In the genomic region with DNA sequence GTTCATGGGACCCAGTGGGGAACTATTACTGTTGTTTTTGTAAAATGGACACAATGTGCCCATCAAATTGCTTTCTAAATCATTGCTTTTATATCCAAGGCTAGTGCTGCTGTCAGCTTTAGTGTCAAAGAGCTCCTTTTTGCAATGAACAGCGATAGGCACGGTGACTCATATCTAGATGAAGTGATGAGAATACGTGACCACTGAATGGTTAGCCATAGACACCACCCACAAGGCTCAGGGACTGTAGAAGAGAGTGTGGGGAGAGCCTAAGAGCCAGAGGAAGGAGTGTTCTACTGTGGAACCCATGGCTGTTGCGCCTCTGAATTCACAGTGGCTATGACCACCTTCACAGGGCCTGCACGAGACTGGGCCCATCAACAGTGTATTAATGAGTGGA, we compare ENCODE assay signal across 33 mouse cellular contexts. TPM values are rescaled to one million over a fixed set of nuclear protein-coding genes. Genes with fewer than 3 reads are reported as not detected.
DNase-seq lines count a peak whose midpoint lies in the region; ATAC-seq and TF ChIP-seq lines count a peak whose summit lies in the region.
"Had no signal": no experiment of that assay in that cellular context is flagged by ENCODE, and none has a peak within 500 bp of the region (broad histone marks: within the 10 kb centered on the region; RNA-seq: fewer than 3 reads in every experiment).

No protein-coding gene starts in this region.

- peak overlapping the region; percentile 61 for H3K27ac ChIP-seq in bone marrow macrophage, adult 2 months (ENCODE audit: insufficient read depth, low read depth, low read length)
- no peak overlapping the region for H3K27ac ChIP-seq in cerebellum, adult 2 months (ENCODE audit: insufficient read depth, low read length)
- H3K27ac ChIP-seq: embryonic facial prominence, embryonic 12.5 days; embryonic facial prominence, embryonic 15.5 days; heart, adult 2 months; heart, embryonic 10.5 days; heart, embryonic 13.5 days; hindbrain, embryonic 12.5 days; hindbrain, embryonic 15.5 days; intestine, embryonic 15.5 days had no signal

- 97% methylated on average over 5 of the region's 5 CpGs for WGBS in cerebellum, adult 2 months

- no peak overlapping the region for H3K4me3 ChIP-seq in bone marrow macrophage, adult 2 months (ENCODE audit: insufficient read depth, low read length)
- no peak overlapping the region for H3K4me3 ChIP-seq in cerebellum, adult 2 months (replicated peaks; ENCODE audit: insufficient read depth, low read depth, low read length)
- H3K4me3 ChIP-seq: embryonic facial prominence, embryonic 12.5 days; embryonic facial prominence, embryonic 15.5 days; heart, adult 2 months; heart, embryonic 10.5 days; heart, embryonic 13.5 days; hindbrain, embryonic 12.5 days; hindbrain, embryonic 15.5 days; intestine, embryonic 15.5 days had no signal

- peak; percentile 36 for DNase-seq in heart, adult 11 months
- DNase-seq in heart, postnatal 4 days, result no peak
- no peak for DNase-seq in frontal cortex, postnatal 25 days (ENCODE audit: low spot score in 2 of 2)
- no peak for DNase-seq in adrenal gland, adult 8-10 months
- DNase-seq in cerebellum, adult 2 months, result no peak
- DNase-seq in lung, postnatal 10 days, result no peak
- DNase-seq: adrenal gland, postnatal 14 days; cerebellum, adult 18-20 months; cerebellum, adult 9-11 months; cerebellum, postnatal 25 days; forebrain, postnatal 0 days; gastrocnemius, postnatal 25 days; heart, adult 2 months; heart, postnatal 14 days; kidney, adult 11 months had no signal

- no peaks in the 10 kb centered on the region for H3K27me3 ChIP-seq in cerebellum, adult 2 months (ENCODE audit: control insufficient read depth, insufficient read depth, low read length)
- H3K27me3 ChIP-seq: embryonic facial prominence, embryonic 12.5 days; embryonic facial prominence, embryonic 15.5 days; heart, embryonic 13.5 days; hindbrain, embryonic 12.5 days; hindbrain, embryonic 15.5 days; intestine, embryonic 15.5 days; Patski had no signal

- ATAC-seq in CD4-positive, CD25-positive, alpha-beta regulatory T cell, adult 4 months, result peak; percentile 58
- ATAC-seq: forebrain, embryonic 14.5 days; forebrain, postnatal 0 days; intestine, embryonic 15.5 days; Patski had no signal

- no peak for TF ChIP-seq CTCF in bone marrow macrophage, adult 2 months (IDR thresholded peaks at IDR 0.05; ENCODE audit: low read depth, low read length)
- no peak for TF ChIP-seq CTCF in cerebellum, adult 2 months (IDR thresholded peaks at IDR 0.05; ENCODE audit: borderline replicate concordance, insufficient read depth, low read depth, low read length)

- H3K4me1 ChIP-seq in bone marrow macrophage, adult 2 months (ENCODE audit: control insufficient read depth, insufficient read depth, low read length), result peaks cover 35% of the 10 kb centered on the region
- no peaks in the 10 kb centered on the region for H3K4me1 ChIP-seq in cerebellum, adult 2 months (ENCODE audit: control insufficient read depth, insufficient read depth, low read length)
- H3K4me1 ChIP-seq: embryonic facial prominence, embryonic 12.5 days; embryonic facial prominence, embryonic 15.5 days; heart, embryonic 10.5 days; heart, embryonic 13.5 days; hindbrain, embryonic 12.5 days; hindbrain, embryonic 15.5 days; intestine, embryonic 15.5 days had no signal

- TF ChIP-seq POLR2A in bone marrow macrophage, adult 2 months (IDR thresholded peaks at IDR 0.05; ENCODE audit: borderline replicate concordance, low read depth, low read length), result no peak
- TF ChIP-seq POLR2A in cerebellum, adult 2 months (IDR thresholded peaks at IDR 0.05; ENCODE audit: borderline replicate concordance, insufficient read depth, low read length), result no peak

RNA-seq across cellular contexts. Expression of a gene that starts 17.7 kb away (rescaled TPM):
- total RNA-seq in heart, postnatal 4 days (2021), result not detected
- not detected for polyA plus RNA-seq in CD4-positive, CD25-positive, alpha-beta regulatory T cell, adult 4 months (2017; shearing (Covaris generic))
- polyA plus RNA-seq in bone marrow macrophage, adult 2 months (2012; ENCODE audit: insufficient read depth, insufficient read length, missing spikeins), result 1.0 TPM in 2 replicates
- 1 to 10 TPM in 1 of 4 experiments, under 1 TPM in 3; 0.28 to 2.3 (median 0.54) TPM for total RNA-seq in adrenal gland, adult 8-10 months (2022)
- polyA plus RNA-seq in cerebellum, adult 2 months (2012; rRNA removed), result not detected in 2 replicates
- total RNA-seq: forebrain, postnatal 0 days; gastrocnemius, postnatal 25 days; heart, adult 2 months; heart, postnatal 14 days; hematopoietic stem cell, adult 5-6 weeks had no signal
- polyA plus RNA-seq: C2C12; embryonic facial prominence, embryonic 12.5 days; forebrain, embryonic 14.5 days; forebrain, postnatal 0 days; frontal cortex, adult 2 months; heart, embryonic 13.5 days; hindbrain, embryonic 12.5 days; hindbrain, embryonic 15.5 days; Patski had no signal

RNA-seq across cellular contexts. Expression of a gene that starts 51.7 kb away (rescaled TPM):
- total RNA-seq in heart, postnatal 4 days (2021), result under 1 TPM in 1 of 2 experiments, not detected in 1; 0.54 TPM
- polyA plus RNA-seq in CD4-positive, CD25-positive, alpha-beta regulatory T cell, adult 4 months (2017; shearing (Covaris generic)), result 1 to 10 TPM; 2.0 to 2.1 TPM
- not detected in 2 replicates for polyA plus RNA-seq in bone marrow macrophage, adult 2 months (2012; ENCODE audit: insufficient read depth, insufficient read length, missing spikeins)
- not detected for total RNA-seq in adrenal gland, adult 8-10 months (2022)
- not detected in 2 replicates for polyA plus RNA-seq in cerebellum, adult 2 months (2012; rRNA removed)
- total RNA-seq: common myeloid progenitor, adult 5-6 weeks; hematopoietic stem cell, adult 5-6 weeks had no signal
- polyA plus RNA-seq: brain, embryonic 14.5 days; C2C12; embryonic facial prominence, embryonic 15.5 days; forebrain, embryonic 11.5 days; forebrain, embryonic 14.5 days; forebrain, postnatal 0 days; frontal cortex, adult 2 months; gonadal fat pad, adult 2 months; heart, adult 2 months; heart, embryonic 13.5 days; hindbrain, embryonic 15.5 days; intestine, embryonic 15.5 days; Patski had no signal
